Mouse (Mus musculus) E14TG2a.4 (cell line): ENCODE measurements around the gene Lpcat4.

ENCODE experiments used
- CTCF ChIP-seq: conservative IDR thresholded peaks from 2 replicates; pipeline ENCODE4 v1.5.1; 2014; ENCODE audit warnings: low read length
- NANOG ChIP-seq: IDR thresholded peaks from 2 replicates; pipeline ENCODE4 v1.6.1; 2014; ENCODE audit warnings: borderline replicate concordance, low read length, mixed read lengths
- POU5F1 ChIP-seq: IDR thresholded peaks from 2 replicates; pipeline ENCODE4 v1.6.1; 2014; ENCODE audit warnings: low read length, borderline replicate concordance

GRCm38 (mm10) chr2:112267547-112268269 is 28.4 kb downstream of the Lpcat4 start:
- no peak for TF ChIP-seq CTCF
- TF ChIP-seq POU5F1, result no peak
- no peak for TF ChIP-seq NANOG
